ENCODE assay signal across 8 mouse cellular contexts in the genomic region with DNA sequence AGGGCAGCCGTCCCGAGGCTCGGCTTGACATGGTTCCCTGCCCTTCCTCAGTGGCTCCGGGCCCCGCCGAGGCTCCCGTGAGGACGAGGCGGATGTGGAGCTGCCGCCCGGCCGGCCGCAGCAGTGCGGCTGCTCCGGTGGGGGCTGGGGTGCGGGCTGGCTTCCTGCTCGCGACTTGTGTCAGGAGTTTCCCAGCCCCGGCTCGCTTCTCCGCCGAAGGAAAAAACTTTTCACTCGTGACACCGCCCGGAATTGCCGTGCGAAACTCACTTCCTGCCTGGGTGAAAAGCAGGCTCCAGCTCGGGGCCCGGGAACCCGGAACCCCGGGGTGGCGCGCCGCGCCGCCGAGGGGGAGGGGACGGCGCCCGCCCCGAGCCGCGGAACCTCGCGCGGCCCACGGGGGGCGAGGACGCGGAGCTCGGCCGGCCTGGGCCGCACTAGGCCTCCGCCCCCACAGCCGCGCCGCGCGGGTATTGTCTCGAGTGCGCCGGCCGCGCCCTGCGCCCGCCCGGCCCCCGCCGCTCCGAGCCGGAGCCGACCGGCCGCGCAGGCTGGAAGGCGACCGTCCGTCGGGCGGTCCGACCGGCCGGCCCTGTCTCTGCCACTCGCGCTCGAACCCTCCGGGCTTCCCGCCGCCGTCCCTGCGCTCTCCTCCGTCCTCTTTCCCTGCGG. TPM values are rescaled to one million over a fixed set of nuclear protein-coding genes. Genes with fewer than 3 reads are reported as not detected.
DNase-seq lines count a peak whose midpoint lies in the region; ATAC-seq and TF ChIP-seq lines count a peak whose summit lies in the region.

Gene Erbin (minus strand): TSS at position 254 of the 672 bp plus-strand sequence.

- no peaks in the 10 kb centered on the region for H3K27me3 ChIP-seq in hindbrain, postnatal 0 days (ENCODE audit: insufficient read depth, low read length)
- no peaks in the 10 kb centered on the region for H3K27me3 ChIP-seq in megakaryocyte, embryonic 14.5 days (replicated peaks)

- 1% methylated on average over 79 of the region's 93 CpGs for WGBS in hindbrain, postnatal 0 days

- no peaks in the 10 kb centered on the region for H3K36me3 ChIP-seq in hindbrain, postnatal 0 days (ENCODE audit: insufficient read depth, low read length)
- H3K36me3 ChIP-seq in megakaryocyte, embryonic 14.5 days (replicated peaks; ENCODE audit: low read length), result peaks cover 9% of the 10 kb centered on the region

- H3K4me3 ChIP-seq in cortical plate, adult 2 months (ENCODE audit: insufficient read depth, low read length), result peak within 1 kb of the TSS; percentile 89
- H3K4me3 ChIP-seq in hindbrain, postnatal 0 days (ENCODE audit: low read length), result peak within 1 kb of the TSS; percentile 83
- peak within 1 kb of the TSS; percentile 91 for H3K4me3 ChIP-seq in megakaryocyte, embryonic 14.5 days (replicated peaks)

- no peak for TF ChIP-seq CTCF in cortical plate, adult 2 months (IDR thresholded peaks at IDR 0.05; ENCODE audit: extremely low read depth, insufficient read depth, low read length)
- no peak for TF ChIP-seq CTCF in hindbrain, postnatal 0 days (IDR thresholded peaks at IDR 0.05; ENCODE audit: low read depth)

- TF ChIP-seq POLR2A in cortical plate, adult 2 months (IDR thresholded peaks at IDR 0.05; ENCODE audit: extremely low read depth, insufficient read depth, low read length), result no peak

- DNase-seq in gastrocnemius, adult 8-10 months (ENCODE audit: low spot score in 2 of 2), result peak; percentile 64 to 66
- peak; percentile 68 for DNase-seq in hindbrain, postnatal 0 days (ENCODE audit: low spot score)
- peak; percentile 48 to 70 for DNase-seq in left cerebral cortex, adult 9 months (ENCODE audit: low spot score in 2 of 2)
- peak; percentile 63 for DNase-seq in right cerebral cortex, postnatal 14 days
- peak; percentile 75 for DNase-seq in urinary bladder, postnatal 25 days (ENCODE audit: low spot score)

- peak within 1 kb of the TSS; percentile 87 for H3K4me2 ChIP-seq in hindbrain, postnatal 0 days (ENCODE audit: low read depth, low read length)

- peak; percentile 67 for ATAC-seq in activated CD4-positive, CD25-positive, alpha-beta regulatory T cell, adult 4 months
- ATAC-seq in hindbrain, postnatal 0 days, result peak; percentile 80

- peak within 1 kb of the TSS; percentile 99 for H3K27ac ChIP-seq in cortical plate, adult 2 months (ENCODE audit: insufficient read depth, low read length)
- peak within 1 kb of the TSS; percentile 99 for H3K27ac ChIP-seq in hindbrain, postnatal 0 days

- H3K4me1 ChIP-seq in cortical plate, adult 2 months (ENCODE audit: control insufficient read depth, insufficient read depth, low read length), result no peaks in the 10 kb centered on the region
- H3K4me1 ChIP-seq in hindbrain, postnatal 0 days (ENCODE audit: insufficient read depth, low read length), result peaks cover 3% of the 10 kb centered on the region; the same call in 1 of the 2 replicates
- peaks cover 49% of the 10 kb centered on the region for H3K4me1 ChIP-seq in megakaryocyte, embryonic 14.5 days

- no peaks in the 10 kb centered on the region for H3K9me3 ChIP-seq in hindbrain, postnatal 0 days (ENCODE audit: low read length)
- no peaks in the 10 kb centered on the region for H3K9me3 ChIP-seq in megakaryocyte, embryonic 14.5 days

- H3K9ac ChIP-seq in hindbrain, postnatal 0 days (replicated peaks; ENCODE audit: low read length), result peak within 1 kb of the TSS; percentile 96

RNA-seq across cellular contexts. Expression of gene Erbin, which starts in this region (rescaled TPM):
- 10 to 100 TPM; 36.4 to 47.1 TPM for polyA plus RNA-seq in activated CD4-positive, CD25-positive, alpha-beta regulatory T cell, adult 4 months (2017; shearing (Covaris generic))
- 22.6 and 25.5 TPM in 2 replicates for polyA plus RNA-seq in cortical plate, adult 2 months (2012; rRNA removed)
- total RNA-seq in gastrocnemius, adult 8-10 months (2022), result 10 to 100 TPM; 45.5 to 53.4 (median 50.3) TPM
- 32.5 and 32.8 TPM in 2 replicates for total RNA-seq in hindbrain, postnatal 0 days (2014; rRNA removed)
- polyA plus RNA-seq in hindbrain, postnatal 0 days (2015; fragmentation: Nextera tagmentation; extraction: Ambion mirVana), result 8.1 and 8.5 TPM in 2 replicates
- polyA plus RNA-seq in megakaryocyte, embryonic 14.5 days (2012; ENCODE audit: insufficient read depth, low replicate concordance), result 1.3 and 6.6 TPM in 2 replicates

Comparison
In these comparisons a context has a peak if more than half of its experiments do, and no peak if none do; other contexts are left out.
1. Peak in every context shown above with its lines: DNase-seq, ATAC-seq, H3K4me3 ChIP-seq and H3K27ac ChIP-seq.